Mouse (Mus musculus): Measurements from ENCODE around the gene Mast4. TPM values are rescaled to one million over a fixed set of nuclear protein-coding genes. Genes with fewer than 3 reads are reported as not detected.

Gene Mast4
- polyA plus RNA-seq, 1 experiment from 2014 or later = 41.0 TPM

GRCm38 (mm10) chr13:103334723-103335458, 594 bp upstream of the Mast4 start:
- peak overlapping the region; percentile 75 for H3K9ac ChIP-seq
- no peaks in the 10 kb centered on the region for H3K9me3 ChIP-seq (replicated peaks)
- WGBS = 2% methylated on average over 32 of the region's 32 CpGs
- H3K27me3 ChIP-seq = peaks cover 38% of the 10 kb centered on the region
- peaks cover 22% of the 10 kb centered on the region for H3K4me1 ChIP-seq (replicated peaks)
- no peak overlapping the region for H3K27ac ChIP-seq
- H3K4me3 ChIP-seq = peak overlapping the region; percentile 80
- H3K36me3 ChIP-seq = no peaks in the 10 kb centered on the region
- no peak for ATAC-seq (replicated peaks; ENCODE audit: insufficient number of reproducible peaks, insufficient read depth, low FRiP score, low read depth)
- peak overlapping the region; percentile 92 for H3K4me2 ChIP-seq

- Histone ChIP-seq H3K27ac (peak overlapping the region; percentile 4; the same call in 1 of the 2 replicates), H3K4me3 (peak overlapping the region; percentile 80), H3K4me2 (peak overlapping the region; percentile 92), H3K4me1 (replicated peaks) (peaks cover 22% of the 10 kb centered on the region), H3K27me3 (peaks cover 38% of the 10 kb centered on the region), H3K9ac (peak overlapping the region; percentile 75), H3K9me3 (replicated peaks) (no peaks in the 10 kb centered on the region), H3K36me3 (no peaks in the 10 kb centered on the region)
- peak; percentile 52 for ATAC-seq (replicated peaks; ENCODE audit: insufficient number of reproducible peaks, insufficient read depth, low FRiP score, low read depth)
- WGBS = under 1% methylated on average over 67 of the region's 74 CpGs
These were observed 501 bp downstream of the Mast4 start for GRCm38 (mm10) chr13:103333601-103334391.

- 2% methylated on average over 17 of the region's 17 CpGs for WGBS
- Histone ChIP-seq H3K4me3 (peak overlapping the region; percentile 80), H3K4me2 (peak overlapping the region; percentile 92), H3K36me3 (no peaks in the 10 kb centered on the region), H3K9ac (peak overlapping the region; percentile 75; the same call in 1 of the 2 replicates), H3K27me3 (peaks cover 41% of the 10 kb centered on the region), H3K9me3 (replicated peaks) (no peaks in the 10 kb centered on the region), H3K4me1 (replicated peaks) (peaks cover 22% of the 10 kb centered on the region), H3K27ac (no peak overlapping the region)
- ATAC-seq (replicated peaks; ENCODE audit: insufficient number of reproducible peaks, insufficient read depth, low FRiP score, low read depth) = no peak
These were observed 1.1 kb downstream of the Mast4 start for GRCm38 (mm10) chr13:103333153-103333552.

GRCm38 (mm10) chr13:103332731-103333130, 1.6 kb downstream of the Mast4 start:
- peak overlapping the region; percentile 80 for H3K4me3 ChIP-seq
- no peaks in the 10 kb centered on the region for H3K36me3 ChIP-seq
- H3K27ac ChIP-seq = no peak overlapping the region
- H3K27me3 ChIP-seq = peaks cover 41% of the 10 kb centered on the region
- H3K9me3 ChIP-seq (replicated peaks) = no peaks in the 10 kb centered on the region
- no peak overlapping the region for H3K9ac ChIP-seq
- peaks cover 22% of the 10 kb centered on the region for H3K4me1 ChIP-seq (replicated peaks)
- no peak for ATAC-seq (replicated peaks; ENCODE audit: insufficient number of reproducible peaks, insufficient read depth, low FRiP score, low read depth)
- peak overlapping the region; percentile 92 for H3K4me2 ChIP-seq
- 16% methylated on average over 9 of the region's 9 CpGs for WGBS

- H3K27me3 ChIP-seq = peaks cover 35% of the 10 kb centered on the region
- WGBS = 62% methylated on average over 7 of the region's 7 CpGs
- peaks cover 22% of the 10 kb centered on the region for H3K4me1 ChIP-seq (replicated peaks)
- H3K36me3 ChIP-seq = no peaks in the 10 kb centered on the region
- no peak overlapping the region for H3K9ac ChIP-seq
- no peak overlapping the region for H3K27ac ChIP-seq
- H3K4me3 ChIP-seq = no peak overlapping the region
- no peak for ATAC-seq (replicated peaks; ENCODE audit: insufficient number of reproducible peaks, insufficient read depth, low FRiP score, low read depth)
- no peaks in the 10 kb centered on the region for H3K9me3 ChIP-seq (replicated peaks)
- no peak overlapping the region for H3K4me2 ChIP-seq
These were observed 3.2 kb downstream of the Mast4 start for GRCm38 (mm10) chr13:103331096-103331495.

GRCm38 (mm10) chr13:103328299-103328698, 6.0 kb downstream of the Mast4 start:
- H3K9ac ChIP-seq = no peak overlapping the region
- H3K4me3 ChIP-seq = no peak overlapping the region
- H3K9me3 ChIP-seq (replicated peaks) = no peaks in the 10 kb centered on the region
- no peaks in the 10 kb centered on the region for H3K36me3 ChIP-seq
- WGBS = 73% methylated on average over 16 of the region's 16 CpGs
- H3K4me2 ChIP-seq = no peak overlapping the region
- H3K27ac ChIP-seq = no peak overlapping the region
- H3K27me3 ChIP-seq = peaks cover 22% of the 10 kb centered on the region
- no peak for ATAC-seq (replicated peaks; ENCODE audit: insufficient number of reproducible peaks, insufficient read depth, low FRiP score, low read depth)
- H3K4me1 ChIP-seq (replicated peaks) = peaks cover 7% of the 10 kb centered on the region

- no peak overlapping the region for H3K4me2 ChIP-seq
- no peak for ATAC-seq (replicated peaks; ENCODE audit: insufficient number of reproducible peaks, insufficient read depth, low FRiP score, low read depth)
- H3K9ac ChIP-seq = no peak overlapping the region
- H3K4me1 ChIP-seq (replicated peaks) = peaks cover 3% of the 10 kb centered on the region
- whole genome bisulfite sequencing = 74% methylated on average over 9 of the region's 9 CpGs
- H3K27me3 ChIP-seq = peaks cover 19% of the 10 kb centered on the region
- H3K4me3 ChIP-seq = no peak overlapping the region
- H3K36me3 ChIP-seq = no peaks in the 10 kb centered on the region
- no peak overlapping the region for H3K27ac ChIP-seq
- H3K9me3 ChIP-seq (replicated peaks) = no peaks in the 10 kb centered on the region
These were observed 6.5 kb downstream of the Mast4 start for GRCm38 (mm10) chr13:103327843-103328242.

GRCm38 (mm10) chr13:103326186-103326585, 8.1 kb downstream of the Mast4 start:
- Histone ChIP-seq H3K9me3 (replicated peaks) (no peaks in the 10 kb centered on the region), H3K4me1 (replicated peaks) (no peaks in the 10 kb centered on the region), H3K4me3 (no peak overlapping the region), H3K9ac (no peak overlapping the region), H3K4me2 (no peak overlapping the region), H3K27ac (no peak overlapping the region), H3K27me3 (peaks cover 4% of the 10 kb centered on the region; the same call in 1 of the 2 replicates), H3K36me3 (no peaks in the 10 kb centered on the region)
- no peak for ATAC-seq (replicated peaks; ENCODE audit: insufficient number of reproducible peaks, insufficient read depth, low FRiP score, low read depth)
- WGBS = 73% methylated on average over 13 of the region's 13 CpGs

GRCm38 (mm10) chr13:103319881-103320280, 14.4 kb downstream of the Mast4 start:
- Histone ChIP-seq H3K36me3 (no peaks in the 10 kb centered on the region), H3K4me2 (no peak overlapping the region), H3K27me3 (no peaks in the 10 kb centered on the region), H3K9me3 (replicated peaks) (no peaks in the 10 kb centered on the region), H3K9ac (no peak overlapping the region), H3K27ac (no peak overlapping the region), H3K4me3 (no peak overlapping the region), H3K4me1 (replicated peaks) (0 out of 2 replicates have a peak, but pooled peaks cover 3% of the 10 kb centered on the region)
- ATAC-seq (replicated peaks; ENCODE audit: insufficient number of reproducible peaks, insufficient read depth, low FRiP score, low read depth) = no peak
- 78% methylated on average over 9 of the region's 9 CpGs for WGBS

- Histone ChIP-seq H3K9me3 (replicated peaks) (no peaks in the 10 kb centered on the region), H3K36me3 (no peaks in the 10 kb centered on the region), H3K4me2 (no peak overlapping the region), H3K27me3 (no peaks in the 10 kb centered on the region), H3K9ac (no peak overlapping the region), H3K27ac (no peak overlapping the region), H3K4me3 (no peak overlapping the region), H3K4me1 (replicated peaks) (0 out of 2 replicates have a peak, but pooled peaks cover 3% of the 10 kb centered on the region)
- WGBS = 27% methylated on average over 2 of the region's 3 CpGs
- no peak for ATAC-seq (replicated peaks; ENCODE audit: insufficient number of reproducible peaks, insufficient read depth, low FRiP score, low read depth)
These were observed 15.0 kb downstream of the Mast4 start for GRCm38 (mm10) chr13:103319317-103319716.

- WGBS = 76% methylated on average over 3 of the region's 3 CpGs
- no peak overlapping the region for H3K27ac ChIP-seq
- H3K27me3 ChIP-seq = no peaks in the 10 kb centered on the region
- no peak overlapping the region for H3K4me3 ChIP-seq
- no peak overlapping the region for H3K4me2 ChIP-seq
- H3K9me3 ChIP-seq (replicated peaks) = no peaks in the 10 kb centered on the region
- 0 out of 2 replicates have a peak, but pooled peaks cover 3% of the 10 kb centered on the region for H3K4me1 ChIP-seq (replicated peaks)
- H3K36me3 ChIP-seq = no peaks in the 10 kb centered on the region
- no peak overlapping the region for H3K9ac ChIP-seq
- ATAC-seq (replicated peaks; ENCODE audit: insufficient number of reproducible peaks, insufficient read depth, low FRiP score, low read depth) = no peak
These were observed 17.4 kb downstream of the Mast4 start for GRCm38 (mm10) chr13:103316777-103317367.
